Mouse (Mus musculus) liver, postnatal 0 days (tissue): ENCODE results near the gene Gjb1.

ENCODE experiments used
- CTCF ChIP-seq: sonication (generic); IDR thresholded peaks from 2 replicates; pipeline ENCODE4 v1.5.1; 2016; ENCODE audit warnings: antibody characterized with exemption, low read depth
- EP300 ChIP-seq: IDR thresholded peaks from 2 replicates; pipeline ENCODE4 v1.6.1; 2016; ENCODE audit warnings: antibody characterized with exemption, low read depth, mild to moderate bottlenecking

GRCm38 (mm10) chrX:101332031-101332374 lies 44.2 kb upstream of the Gjb1 start:
- TF ChIP-seq EP300 (no peak), CTCF (no peak)
